Mouse (Mus musculus): ENCODE measurements around the gene 0610037L13Rik.

Gene 0610037L13Rik

GRCm38 (mm10) chr4:107921152-107921695 lies 31.6 kb downstream of the 0610037L13Rik start:
- DNase-seq = no peak

- DNase-seq = no peak
These were observed 32.3 kb downstream of the 0610037L13Rik start for GRCm38 (mm10) chr4:107921952-107922351.

- DNase-seq = peak; percentile 86
These were observed 33.7 kb downstream of the 0610037L13Rik start, which contains the start of gene Cpt2 for GRCm38 (mm10) chr4:107923145-107923802. Gene Cpt2, minus strand, starts transcription at chr4:107923610.

- DNase-seq = no peak
These were observed 34.2 kb downstream of the 0610037L13Rik start for GRCm38 (mm10) chr4:107923803-107924194.

GRCm38 (mm10) chr4:107928269-107928668 lies 38.7 kb downstream of the 0610037L13Rik start:
- no peak for DNase-seq

- no peak for DNase-seq
These were observed 39.1 kb downstream of the 0610037L13Rik start for GRCm38 (mm10) chr4:107928726-107929125.

- DNase-seq = no peak
These were observed 41.8 kb downstream of the 0610037L13Rik start for GRCm38 (mm10) chr4:107931453-107931852.

GRCm38 (mm10) chr4:107933239-107933638 lies 43.6 kb downstream of the 0610037L13Rik start:
- no peak for DNase-seq

- DNase-seq = no peak
These were observed 45.6 kb downstream of the 0610037L13Rik start for GRCm38 (mm10) chr4:107935254-107935653.

- DNase-seq = peak; percentile 58
These were observed 47.7 kb downstream of the 0610037L13Rik start for GRCm38 (mm10) chr4:107937338-107937737.

- DNase-seq = no peak
These were observed 48.5 kb downstream of the 0610037L13Rik start for GRCm38 (mm10) chr4:107938124-107938523.

GRCm38 (mm10) chr4:107942741-107943140 lies 53.1 kb downstream of the 0610037L13Rik start:
- DNase-seq = no peak

GRCm38 (mm10) chr4:107944141-107944540 lies 54.5 kb downstream of the 0610037L13Rik start:
- no peak for DNase-seq
